Mouse (Mus musculus): ENCODE measurements around the gene Olfr1242.

Olfr1242 gene

DNA sequence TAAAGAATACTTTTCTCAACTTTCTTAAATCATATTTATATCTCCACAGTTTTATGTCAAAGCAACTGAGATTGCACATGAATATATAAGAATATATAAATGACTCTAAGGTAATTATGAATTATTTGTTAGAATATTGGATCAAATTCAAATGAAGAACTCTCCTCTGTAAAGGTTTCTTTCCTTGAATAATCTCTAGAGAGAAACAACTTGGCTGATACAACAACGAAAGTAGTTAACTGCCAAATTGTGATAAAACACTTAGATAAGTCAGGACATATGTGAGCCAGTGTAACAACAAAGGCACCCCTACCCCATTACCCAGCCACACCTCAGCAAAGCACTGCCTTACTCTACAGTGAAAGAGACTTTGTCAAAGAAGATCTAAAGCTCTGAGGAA lies at the start of gene Olfr1242:
Olfr1242 (minus strand) TSS at position 101 of the 400 bp plus-strand sequence.
- no peak for DNase-seq (ENCODE audit: low spot score)

DNA sequence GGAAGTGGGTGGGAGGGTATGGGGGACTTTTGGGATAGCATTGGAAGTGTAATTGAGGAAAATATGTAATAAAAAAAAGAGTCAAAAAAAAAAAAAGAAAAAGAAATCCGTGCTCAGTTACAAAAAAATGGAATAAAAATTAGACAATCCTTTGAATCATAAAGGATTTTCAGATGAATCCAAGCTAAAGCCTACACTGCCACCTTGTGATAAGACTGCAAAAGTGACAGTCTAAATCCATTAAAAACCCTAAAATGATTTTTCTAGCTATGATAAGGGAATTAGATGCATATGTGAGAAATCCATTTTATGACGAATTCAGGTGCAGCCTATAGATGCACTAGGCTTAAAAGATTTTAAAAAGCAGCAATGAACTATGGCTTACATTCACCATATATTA lies 46.4 kb upstream of the Olfr1242 start:
- no peak for DNase-seq (ENCODE audit: low spot score)

DNA sequence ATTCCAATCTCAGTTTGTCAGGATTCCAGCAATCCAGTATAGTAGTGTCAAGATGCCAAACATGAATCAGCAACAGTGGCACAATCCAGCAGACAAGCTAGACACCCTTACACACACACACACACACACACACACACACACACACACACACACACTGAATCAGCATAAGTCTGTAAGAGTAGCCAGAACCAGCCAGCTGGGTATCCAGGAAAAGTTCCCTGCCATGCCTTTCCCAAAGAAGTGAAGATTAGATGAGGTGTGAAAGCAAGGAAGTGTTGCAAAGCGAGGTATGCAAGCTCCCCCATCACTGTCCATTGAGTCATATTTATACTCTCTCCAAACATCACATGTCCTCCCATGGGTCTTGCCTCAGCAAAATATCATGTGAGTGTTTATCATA lies 41.8 kb upstream of the Olfr1242 start:
- no peak for DNase-seq (ENCODE audit: low spot score)

DNA sequence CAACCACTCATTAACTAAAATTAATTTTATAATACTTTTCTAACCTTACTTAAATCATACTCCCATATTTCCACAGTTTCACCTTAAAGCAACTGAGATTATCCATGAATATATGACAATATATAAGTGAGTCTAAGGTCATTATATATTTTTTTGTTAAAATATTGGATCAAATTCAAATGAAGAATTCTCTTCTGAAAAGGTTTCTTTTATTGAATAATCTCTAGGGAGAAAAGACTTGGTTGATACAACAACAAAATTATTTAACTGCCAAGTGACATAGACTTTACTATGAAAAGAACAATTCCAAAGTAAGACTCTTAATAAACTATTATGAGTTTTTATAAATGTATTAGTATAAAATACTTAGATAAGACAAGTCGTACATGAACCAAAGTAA lies 33.3 kb upstream of the Olfr1242 start, which contains the start of gene Olfr1243:
Olfr1243 (minus strand) TSS at position 101 of the 400 bp plus-strand sequence.
- DNase-seq (ENCODE audit: low spot score): no peak

DNA sequence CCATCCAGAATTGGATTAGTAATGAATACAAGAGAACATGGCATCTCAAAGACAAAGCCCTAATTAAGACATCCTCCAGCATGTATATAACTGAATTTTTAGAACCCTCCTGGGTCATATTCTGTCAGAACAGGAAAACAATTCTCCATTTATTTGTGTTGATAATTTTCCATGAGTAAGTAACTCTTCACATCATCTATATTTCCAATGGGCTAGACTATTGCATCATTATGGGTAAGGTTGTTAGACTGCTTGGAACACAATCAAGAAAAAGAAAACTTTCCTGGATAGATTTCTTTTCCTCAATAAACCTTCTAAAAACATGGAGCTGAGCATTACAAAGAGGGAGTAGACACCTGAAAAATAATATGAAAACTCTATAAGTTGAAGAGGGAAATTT lies 11.1 kb downstream of the Olfr1242 start, which contains the start of gene Olfr1241:
Olfr1241 (minus strand) TSS at position 101 of the 400 bp plus-strand sequence.
- DNase-seq (ENCODE audit: low spot score): no peak

DNA sequence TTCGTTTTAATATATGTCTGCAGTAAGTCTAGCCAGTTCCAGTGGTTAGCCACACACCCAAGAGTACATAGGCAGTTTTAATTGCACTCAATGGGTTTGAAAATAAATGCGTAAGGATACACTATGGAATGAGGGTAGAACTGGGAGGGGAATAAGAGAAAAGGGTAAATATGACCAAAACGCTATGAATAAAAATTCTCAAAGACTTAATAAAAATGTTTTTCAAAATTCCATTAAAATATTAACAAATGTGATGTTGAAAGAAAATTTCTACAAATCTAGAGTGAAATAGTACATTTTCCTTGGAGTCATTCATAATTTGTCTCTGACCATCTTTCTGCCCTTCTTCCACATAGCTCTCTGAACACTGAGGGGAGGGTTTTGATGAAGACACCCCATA lies 55.2 kb downstream of the Olfr1242 start, which contains the start of gene Olfr1240:
Olfr1240 (minus strand) TSS at position 101 of the 400 bp plus-strand sequence.
- DNase-seq (ENCODE audit: low spot score): no peak
